Mouse (Mus musculus) intestine, embryonic 14.5 days (tissue): ENCODE measurements at regions not wholly inside any gene's neighbourhood (a gene's known extent, or its start where the extent isn't known, plus 50 kb on each side); places are given as distances from the start of the nearest gene placed in this dataset.

Source experiments
- ATAC-seq: fragments of 200-750 bp; cut with Nextera tagmentation; replicated peaks from 2 replicates; pipeline ENCODE4 v1.8.0; 2017; ENCODE audit warnings: low read depth, moderate number of reproducible peaks, moderate TSS enrichment, moderate library complexity; ENCODE audit not compliant: low FRiP score, low TSS enrichment
- DNase-seq: peaks from one replicate; pipeline ENCODE4 v3.0.0-alpha.2; 2018; ENCODE audit warnings: low spot score
- H3K27ac ChIP-seq: fragments of 300-500 bp; sonication (generic); 2 replicates; pipeline ENCODE4 v1.5.1; 2014; ENCODE audit warnings: low read depth, mild to moderate bottlenecking, control low read depth
- H3K27me3 ChIP-seq: fragments of 300-500 bp; sonication (generic); replicated peaks from 2 replicates; pipeline ENCODE4 v1.6.1; 2014; ENCODE audit warnings: low read length, control low read depth; ENCODE audit not compliant: control insufficient read depth, insufficient read depth
- H3K36me3 ChIP-seq: fragments of 300-500 bp; sonication (generic); 2 replicates; pipeline ENCODE4 v1.6.1; 2014; ENCODE audit warnings: low read length, control low read depth; ENCODE audit not compliant: control insufficient read depth, insufficient read depth
- H3K4me1 ChIP-seq: fragments of 300-500 bp; sonication (generic); replicated peaks from 2 replicates; pipeline ENCODE4 v1.6.1; 2014; ENCODE audit warnings: low read length, control low read depth, mixed read lengths; ENCODE audit not compliant: control insufficient read depth, insufficient read depth
- H3K4me2 ChIP-seq: fragments of 300-500 bp; sonication (generic); 2 replicates; pipeline ENCODE4 v1.6.1; 2014; ENCODE audit warnings: low read length
- H3K4me3 ChIP-seq: fragments of 300-500 bp; sonication (generic); 2 replicates; pipeline ENCODE4 v1.5.1; 2014; ENCODE audit warnings: low read depth, low read length, control low read depth, mixed read lengths
- H3K9ac ChIP-seq: fragments of 300-500 bp; sonication (generic); 2 replicates; pipeline ENCODE4 v1.6.1; 2014; ENCODE audit warnings: mild to moderate bottlenecking, low read length
- H3K9me3 ChIP-seq: fragments of 300-500 bp; sonication (generic); 2 replicates; pipeline ENCODE4 v1.6.1; 2016; ENCODE audit warnings: low read length, control low read depth; ENCODE audit not compliant: control insufficient read depth
- WGBS: fragments of 180-500 bp; shearing (Covaris S2); extraction: QIAGEN DNeasy Blood & Tissue Kit; methylation state at CpG from one replicate; pipeline ENCODE4 v1.1.7; 2014; 5-methylcytosine and 5-hydroxymethylcytosine counted together

- no peak overlapping the region for H3K4me2 ChIP-seq
- ATAC-seq (no peak), DNase-seq (no peak)
- peak overlapping the region; percentile 52; the same call in 1 of the 2 replicates for H3K27ac ChIP-seq
- peaks cover 5% of the 10 kb centered on the region; the same call in 1 of the 2 replicates for H3K9me3 ChIP-seq
- H3K4me1 ChIP-seq, result peaks cover 3% of the 10 kb centered on the region
- no peaks in the 10 kb centered on the region for H3K36me3 ChIP-seq
- 37% methylated on average over 16 of the region's 16 CpGs for WGBS
- H3K4me3 ChIP-seq, result no peak overlapping the region
- no peak overlapping the region for H3K9ac ChIP-seq
- H3K27me3 ChIP-seq, result no peaks in the 10 kb centered on the region
Observed at GRCm38 (mm10) chr8:23314275-23315123, 903.3 kb downstream of the Mrps31 start.

- 49% methylated on average over 9 of the region's 9 CpGs for WGBS
- no peak for DNase-seq
Observed at GRCm38 (mm10) chr8:23319556-23319955, 908.4 kb downstream of the Mrps31 start.

GRCm38 (mm10) chr8:23321166-23321565 lies 910.0 kb downstream of the Mrps31 start:
- ATAC-seq (no peak), DNase-seq (no peak)
- H3K27ac ChIP-seq, result peak overlapping the region; percentile 70; the same call in 1 of the 2 replicates
- 14% methylated on average over 5 of the region's 5 CpGs for WGBS
- no peaks in the 10 kb centered on the region for H3K27me3 ChIP-seq
- H3K9me3 ChIP-seq, result no peaks in the 10 kb centered on the region
- no peak overlapping the region for H3K4me3 ChIP-seq
- no peaks in the 10 kb centered on the region for H3K36me3 ChIP-seq
- H3K4me2 ChIP-seq, result peak overlapping the region; percentile 13; the same call in 1 of the 2 replicates
- H3K4me1 ChIP-seq, result peaks cover 13% of the 10 kb centered on the region
- no peak overlapping the region for H3K9ac ChIP-seq

More at GRCm38 (mm10) chr8:23319556-23319955, 908.4 kb downstream of the Mrps31 start:
- Histone ChIP-seq H3K4me2 (no peak overlapping the region), H3K9me3 (no peaks in the 10 kb centered on the region), H3K36me3 (no peaks in the 10 kb centered on the region), H3K27ac (0 out of 2 replicates have a peak overlapping the region, but pooled peaks have one; percentile 29), H3K9ac (no peak overlapping the region), H3K4me1 (peaks cover 13% of the 10 kb centered on the region), H3K4me3 (no peak overlapping the region), H3K27me3 (no peaks in the 10 kb centered on the region)
- no peak for ATAC-seq

- ATAC-seq (no peak), DNase-seq (no peak)
- Histone ChIP-seq H3K36me3 (no peaks in the 10 kb centered on the region), H3K9me3 (no peaks in the 10 kb centered on the region), H3K27me3 (no peaks in the 10 kb centered on the region), H3K27ac (no peak overlapping the region), H3K9ac (no peak overlapping the region), H3K4me1 (no peaks in the 10 kb centered on the region), H3K4me3 (no peak overlapping the region), H3K4me2 (no peak overlapping the region)
- 85% methylated on average over 4 of the region's 4 CpGs for WGBS
Observed at GRCm38 (mm10) chr8:23327283-23327682, 916.1 kb downstream of the Mrps31 start.

GRCm38 (mm10) chr8:23344161-23344560 lies 933.0 kb downstream of the Mrps31 start:
- H3K27ac ChIP-seq, result no peak overlapping the region
- ATAC-seq (no peak), DNase-seq (peak; percentile 64)
- no peaks in the 10 kb centered on the region for H3K4me1 ChIP-seq
- H3K9ac ChIP-seq, result no peak overlapping the region
- no peaks in the 10 kb centered on the region for H3K27me3 ChIP-seq
- 0 out of 2 replicates have a peak, but pooled peaks cover 7% of the 10 kb centered on the region for H3K9me3 ChIP-seq
- H3K36me3 ChIP-seq, result no peaks in the 10 kb centered on the region
- H3K4me2 ChIP-seq, result no peak overlapping the region
- H3K4me3 ChIP-seq, result no peak overlapping the region
- WGBS, result 24% methylated on average over 4 of the region's 4 CpGs

- WGBS, result 85% methylated on average over 15 of the region's 15 CpGs
- no peaks in the 10 kb centered on the region for H3K9me3 ChIP-seq
- ATAC-seq (no peak), DNase-seq (no peak)
- no peak overlapping the region for H3K4me2 ChIP-seq
- no peak overlapping the region for H3K27ac ChIP-seq
- H3K4me1 ChIP-seq, result peaks cover 5% of the 10 kb centered on the region; the same call in 1 of the 2 replicates
- no peak overlapping the region for H3K9ac ChIP-seq
- no peaks in the 10 kb centered on the region for H3K36me3 ChIP-seq
- H3K4me3 ChIP-seq, result no peak overlapping the region
- no peaks in the 10 kb centered on the region for H3K27me3 ChIP-seq
Observed at GRCm38 (mm10) chr8:23351367-23351930, 940.3 kb downstream of the Mrps31 start.

GRCm38 (mm10) chr8:23352259-23353106 lies 941.3 kb downstream of the Mrps31 start:
- Histone ChIP-seq H3K36me3 (no peaks in the 10 kb centered on the region), H3K4me3 (no peak overlapping the region), H3K27me3 (no peaks in the 10 kb centered on the region), H3K9me3 (no peaks in the 10 kb centered on the region), H3K9ac (no peak overlapping the region), H3K27ac (no peak overlapping the region), H3K4me2 (no peak overlapping the region), H3K4me1 (peaks cover 5% of the 10 kb centered on the region; the same call in 1 of the 2 replicates)
- ATAC-seq (no peak), DNase-seq (no peak)
- WGBS, result 33% methylated on average over 6 of the region's 6 CpGs

- Histone ChIP-seq H3K4me2 (no peak overlapping the region), H3K4me3 (no peak overlapping the region), H3K27ac (no peak overlapping the region), H3K9me3 (0 out of 2 replicates have a peak, but pooled peaks cover 9% of the 10 kb centered on the region), H3K27me3 (no peaks in the 10 kb centered on the region), H3K4me1 (no peaks in the 10 kb centered on the region), H3K36me3 (no peaks in the 10 kb centered on the region), H3K9ac (no peak overlapping the region)
- WGBS, result 69% methylated on average over 12 of the region's 12 CpGs
- no peak for DNase-seq
- ATAC-seq, result no peak
Observed at GRCm38 (mm10) chr8:23360061-23360622, 949.0 kb downstream of the Mrps31 start.
